Mouse (Mus musculus) embryonic stem cell, embryonic (primary cell): ENCODE data around the gene Exoc4.

ENCODE experiments used
- CTCF ChIA-PET, 4 experiments: fragments of 300-600 bp in 2 of 4; fragments of 350-600 bp in 2 of 4; sonication (Branson Sonifier 250); formaldehyde crosslinking; loops; one replicate each; lab custom pipeline; 2022; ENCODE audit warnings: inconsistent platforms in 2 of 4; lab: Charles Lee
- POLR2A ChIA-PET, 4 experiments: fragments of 300-600 bp in 2 of 4; fragments of 350-600 bp in 2 of 4; sonication (Branson Sonifier 250); formaldehyde crosslinking; loops; one replicate each; lab custom pipeline; 2022; ENCODE audit warnings: antibody characterized with exemption in 4 of 4, inconsistent platforms in 1 of 4; lab: Charles Lee

Gene Exoc4

DNA sequence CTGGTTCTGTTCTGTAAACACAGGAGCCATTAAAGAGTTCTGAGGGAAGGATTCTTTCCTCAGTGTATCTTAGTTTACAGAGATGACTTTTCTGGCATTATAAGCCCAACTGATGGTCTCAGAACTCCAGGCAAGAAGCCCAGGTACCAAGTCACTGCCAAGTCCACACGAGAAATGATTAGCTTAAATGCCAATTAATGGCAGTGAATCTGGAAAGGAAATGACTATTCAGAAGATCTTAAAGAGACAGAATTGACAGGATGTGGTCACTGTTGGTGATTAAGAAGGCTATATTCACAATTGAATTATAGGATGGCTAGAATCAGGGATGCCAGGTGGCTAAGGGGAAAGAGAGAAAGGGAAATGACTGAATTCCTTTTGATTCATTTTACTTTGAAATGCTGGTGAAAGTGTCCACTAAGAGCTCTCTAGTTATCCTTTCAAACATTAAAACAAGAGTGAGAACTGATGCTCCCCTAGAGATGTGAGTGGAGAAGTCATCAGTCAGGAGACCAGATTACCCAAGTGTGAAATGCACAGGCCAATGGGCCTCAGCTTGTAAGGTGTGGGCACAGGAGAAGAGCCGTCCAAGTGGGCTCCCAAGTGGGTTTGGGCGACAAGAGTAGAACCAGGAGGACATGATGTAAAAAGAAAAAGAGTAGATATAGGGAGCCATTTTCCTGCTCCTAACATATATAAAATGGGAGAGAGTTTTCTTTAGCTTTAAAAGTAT, 587.3 kb downstream of the Exoc4 start:
- POLR2A ChIA-PET = no interaction called here
- CTCF ChIA-PET = no interaction called here

DNA sequence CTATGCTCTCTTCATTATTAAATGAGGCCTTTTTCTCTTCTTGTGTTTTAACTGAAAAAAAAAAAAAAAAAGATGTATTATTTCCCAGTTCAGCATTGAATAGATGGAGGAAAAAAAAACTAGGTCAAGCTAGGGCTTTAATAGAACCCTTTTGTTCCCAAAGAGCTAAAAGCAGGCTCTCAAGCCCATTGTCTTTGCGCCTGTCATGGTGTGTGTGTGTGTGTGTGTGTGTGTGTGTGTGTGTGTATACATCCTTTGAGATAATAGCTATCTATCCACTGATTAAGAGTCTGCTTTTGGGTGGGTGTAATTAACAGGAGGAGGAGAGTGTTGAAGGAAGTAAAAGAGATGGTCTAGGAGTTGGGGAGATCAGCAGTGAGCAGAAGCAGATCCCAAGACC, 594.0 kb downstream of the Exoc4 start:
- ChIA-PET CTCF (interaction anchor here in 2 of 4 experiments (0.5 to 0.6 kb wide), 2 partner anchors 340 to 668 kb away, joined by 6 read pairs; no protein-coding TSS in a partner anchor), POLR2A (interaction anchor here in 1 of 4 experiments (1.4 to 1.5 kb wide), 2 partner anchors 10 to 11 kb away, joined by 4 read pairs; no protein-coding TSS in a partner anchor)

- ChIA-PET POLR2A (no interaction called here), CTCF (no interaction called here)
Observed at GRCm38 (mm10) chr6:33859049-33859448, 610.2 kb downstream of the Exoc4 start.

- ChIA-PET POLR2A (no interaction called here), CTCF (no interaction called here)
Observed at GRCm38 (mm10) chr6:33865752-33866151, 616.9 kb downstream of the Exoc4 start.

DNA sequence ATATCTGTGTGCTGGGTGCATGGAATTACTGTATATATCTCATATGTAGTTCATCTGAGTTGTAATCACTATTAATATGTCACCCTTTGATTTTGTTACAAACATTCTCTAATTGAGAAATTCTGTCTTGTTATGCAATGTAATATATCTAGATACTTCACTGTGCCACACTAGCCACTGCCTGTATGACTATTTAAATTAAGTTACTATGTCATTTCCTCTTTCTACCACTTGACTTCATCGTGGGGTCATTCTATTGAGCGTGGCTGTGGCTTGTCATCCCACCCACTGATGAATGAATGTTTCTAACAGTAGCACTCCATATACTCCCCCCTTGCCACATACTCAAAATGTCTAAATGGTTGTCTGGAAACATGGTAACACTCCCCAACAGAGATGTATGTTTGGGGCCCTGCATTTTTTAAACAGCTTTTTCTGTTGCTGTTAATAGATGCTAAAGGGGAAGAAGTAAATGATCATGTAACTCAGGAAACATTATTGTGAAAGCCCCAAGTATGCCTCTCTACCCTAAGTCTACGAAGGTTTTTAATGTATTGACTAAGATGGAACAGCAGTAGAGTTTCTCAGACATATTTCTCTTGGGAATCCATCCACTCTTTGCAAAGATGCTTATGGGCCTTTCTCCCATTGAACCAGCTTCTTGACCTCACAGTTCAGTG, 618.2 kb downstream of the Exoc4 start:
- POLR2A ChIA-PET = no interaction called here
- CTCF ChIA-PET = no interaction called here

GRCm38 (mm10) chr6:33869251-33869650, 620.4 kb downstream of the Exoc4 start:
- ChIA-PET POLR2A (no interaction called here), CTCF (no interaction called here)

DNA sequence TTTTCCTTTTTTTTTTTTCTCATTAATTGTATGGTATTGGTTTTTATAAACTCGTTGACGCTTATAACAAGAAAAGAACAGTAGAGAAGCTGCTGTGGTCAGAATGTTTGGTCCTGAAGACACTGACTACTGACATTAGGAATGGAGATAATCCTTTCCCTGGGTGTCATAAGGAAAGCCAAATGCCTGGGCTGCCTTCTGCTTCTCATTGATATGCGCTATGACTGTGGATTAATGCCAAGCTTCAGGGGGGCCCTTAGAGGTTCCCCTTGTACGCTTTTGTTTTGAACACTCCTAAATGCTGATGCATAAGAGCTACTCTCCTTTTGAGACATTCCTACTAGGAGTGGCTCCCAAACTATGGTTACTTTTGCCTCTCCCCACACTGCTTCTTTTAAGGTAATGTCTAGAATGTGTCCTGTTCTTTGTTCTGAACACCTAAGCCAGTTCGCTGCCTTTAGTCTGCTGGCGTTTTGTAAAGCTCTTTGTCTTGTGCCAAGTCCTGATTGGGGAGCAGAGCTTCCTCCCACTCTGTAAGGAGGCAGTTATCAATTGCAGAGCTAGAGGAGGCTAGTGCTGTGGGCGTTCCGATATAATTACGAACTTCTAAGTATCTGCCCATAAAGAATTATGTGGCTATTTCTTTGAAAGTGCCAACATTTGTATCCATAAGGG, 621.7 kb downstream of the Exoc4 start:
- CTCF ChIA-PET = interaction anchor here in 2 of 4 experiments (0.6 to 0.7 kb wide), 4 partner anchors 33 to 744 kb away, joined by 3 to 6 read pairs (median 4); no protein-coding TSS in a partner anchor
- POLR2A ChIA-PET = interaction anchor here in 2 of 4 experiments (0.7 to 1.9 kb wide), 10 partner anchors 9 to 319 kb away, joined by 3 to 7 read pairs (median 3); no protein-coding TSS in a partner anchor

DNA sequence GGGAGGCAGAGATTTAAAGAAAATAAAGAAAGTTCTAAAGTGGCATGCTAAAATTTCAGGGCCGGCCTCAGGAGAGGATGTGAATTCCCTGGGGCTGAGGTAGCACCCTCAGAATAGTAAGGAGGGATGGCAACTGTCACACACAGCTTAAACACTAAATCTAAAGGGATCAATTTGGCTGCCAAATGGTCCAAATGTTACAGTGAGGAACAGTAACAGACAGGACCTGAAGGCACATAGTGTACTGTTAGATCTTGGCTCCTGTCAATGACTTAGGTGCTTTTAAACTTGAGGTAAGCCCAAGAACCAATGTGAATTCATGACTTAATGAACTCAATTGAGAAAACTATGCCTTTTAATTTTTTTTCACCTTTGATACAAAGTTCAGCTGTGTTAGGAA, 622.4 kb downstream of the Exoc4 start:
- ChIA-PET CTCF (no interaction called here), POLR2A (interaction anchor here in 2 of 4 experiments (0.6 to 1.9 kb wide), 8 partner anchors 9 to 319 kb away, joined by 3 to 7 read pairs (median 3); no protein-coding TSS in a partner anchor)

DNA sequence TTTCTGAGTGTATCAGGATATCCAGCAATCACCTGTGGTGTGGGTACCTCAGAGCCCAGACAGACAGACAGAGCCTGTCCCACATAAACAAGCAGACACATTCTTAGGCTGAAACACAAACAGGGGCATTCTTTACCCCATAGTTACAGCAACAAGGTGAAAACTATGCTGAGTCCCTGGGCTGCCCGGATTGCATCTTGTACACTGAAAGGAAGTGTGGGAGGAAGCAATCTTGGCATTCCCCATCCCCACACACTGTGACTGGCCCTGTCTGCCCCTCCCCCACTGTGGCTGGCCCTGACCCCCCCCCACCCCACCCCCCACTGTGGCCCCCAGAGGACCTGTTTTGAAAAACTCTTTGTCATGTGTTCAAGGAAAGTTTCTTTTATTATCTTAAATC, 623.3 kb downstream of the Exoc4 start:
- ChIA-PET POLR2A (no interaction called here), CTCF (no interaction called here)

- POLR2A ChIA-PET = no interaction called here
- CTCF ChIA-PET = no interaction called here
Observed at GRCm38 (mm10) chr6:33873000-33873399, 624.1 kb downstream of the Exoc4 start.

DNA sequence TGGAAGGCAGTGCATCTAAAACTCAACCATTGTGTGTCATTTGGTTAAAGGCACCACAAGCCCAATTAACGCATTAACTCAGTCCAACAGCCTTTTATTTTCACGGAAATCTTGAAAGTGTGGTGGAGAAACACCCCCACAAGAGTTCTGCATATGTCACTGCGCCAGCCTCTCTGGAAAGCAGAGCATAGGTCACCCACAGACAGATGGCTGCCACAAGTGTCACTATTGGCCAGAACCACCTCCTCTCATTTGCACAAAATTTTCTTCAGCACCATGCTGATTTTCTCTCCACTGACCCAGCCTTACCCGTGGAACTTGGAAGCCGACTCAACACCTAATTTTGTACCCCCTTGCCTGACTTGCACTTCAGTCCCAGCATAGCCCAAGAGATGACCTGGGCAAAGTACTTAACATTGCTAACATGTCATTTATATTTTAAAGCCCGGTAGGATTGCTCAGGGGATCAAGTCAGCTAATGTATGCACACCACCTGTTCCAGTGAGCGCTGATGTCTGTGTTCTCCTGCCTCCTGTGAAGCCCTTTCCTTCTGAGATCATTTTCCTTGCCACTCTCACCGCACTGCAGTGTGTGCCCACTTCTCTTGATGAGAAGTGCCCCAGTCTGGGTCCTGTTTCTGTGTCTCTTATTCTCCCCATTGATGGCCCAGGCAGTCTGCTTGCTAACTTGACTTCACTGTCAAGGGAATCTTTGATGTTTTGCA, 625.6 kb downstream of the Exoc4 start:
- ChIA-PET POLR2A (interaction anchor here in 1 of 4 experiments (1.0 kb wide), 1 partner anchor 104 kb away, joined by 3 read pairs; no protein-coding TSS in a partner anchor), CTCF (no interaction called here)

- ChIA-PET POLR2A (interaction anchor here in 1 of 4 experiments (0.6 kb wide), 1 partner anchor 20 kb away, joined by 4 read pairs; no protein-coding TSS in a partner anchor), CTCF (interaction anchor here in 1 of 4 experiments (0.6 to 1.2 kb wide), 2 partner anchors 11 to 14 kb away, joined by 3 read pairs; no protein-coding TSS in a partner anchor)
Observed at GRCm38 (mm10) chr6:33884141-33884683, 635.3 kb downstream of the Exoc4 start.

DNA sequence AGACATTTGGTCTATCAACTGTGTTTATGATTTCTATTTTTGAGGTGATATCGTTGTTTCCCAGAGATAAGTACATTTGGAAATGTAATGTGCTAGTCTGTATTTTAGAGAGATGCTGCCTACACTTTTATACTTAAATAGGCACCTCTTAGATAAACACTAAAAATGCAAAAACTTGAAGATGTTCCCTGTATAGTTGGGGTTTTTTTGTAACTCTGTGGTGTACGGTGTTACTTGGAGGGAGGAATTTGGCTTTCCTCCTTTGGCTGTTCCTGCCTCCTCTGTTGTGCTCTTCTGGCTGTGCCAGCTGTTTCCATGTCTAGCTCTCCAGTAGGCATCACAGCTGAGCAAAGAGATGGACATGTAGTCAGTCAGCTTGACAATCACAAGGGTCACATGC, 638.1 kb downstream of the Exoc4 start:
- ChIA-PET POLR2A (no interaction called here), CTCF (no interaction called here)

DNA sequence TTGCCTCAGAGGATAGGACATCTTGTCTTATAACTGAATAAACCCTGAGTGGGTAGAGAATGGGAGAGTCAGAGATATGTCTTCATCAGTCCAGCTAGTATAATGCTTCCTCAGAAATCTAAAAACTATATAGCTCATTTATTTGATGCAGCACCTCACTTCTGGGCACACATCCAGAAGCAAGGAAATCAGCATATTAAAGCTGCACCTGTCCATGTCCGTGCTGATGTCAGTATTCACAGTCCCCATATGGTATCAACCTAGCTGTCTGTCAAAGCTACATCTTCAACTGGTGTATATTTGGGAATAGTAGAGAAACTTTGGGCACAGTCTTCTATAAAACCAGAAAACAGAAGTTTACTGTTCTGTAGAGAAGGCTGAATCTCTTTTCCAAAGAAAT, 642.0 kb downstream of the Exoc4 start:
- ChIA-PET CTCF (no interaction called here), POLR2A (interaction anchor here in 1 of 4 experiments (1.4 to 3.0 kb wide), 3 partner anchors 10 to 27 kb away, joined by 3 to 18 read pairs (median 4); no protein-coding TSS in a partner anchor)

GRCm38 (mm10) chr6:33892142-33892541, 643.3 kb downstream of the Exoc4 start:
- CTCF ChIA-PET = interaction anchor here in 1 of 4 experiments (1.1 kb wide), 1 partner anchor 38 kb away, joined by 4 read pairs; no protein-coding TSS in a partner anchor
- POLR2A ChIA-PET = interaction anchor here in 1 of 4 experiments (0.9 to 1.2 kb wide), 2 partner anchors 13 to 21 kb away, joined by 3 to 5 read pairs; no protein-coding TSS in a partner anchor

DNA sequence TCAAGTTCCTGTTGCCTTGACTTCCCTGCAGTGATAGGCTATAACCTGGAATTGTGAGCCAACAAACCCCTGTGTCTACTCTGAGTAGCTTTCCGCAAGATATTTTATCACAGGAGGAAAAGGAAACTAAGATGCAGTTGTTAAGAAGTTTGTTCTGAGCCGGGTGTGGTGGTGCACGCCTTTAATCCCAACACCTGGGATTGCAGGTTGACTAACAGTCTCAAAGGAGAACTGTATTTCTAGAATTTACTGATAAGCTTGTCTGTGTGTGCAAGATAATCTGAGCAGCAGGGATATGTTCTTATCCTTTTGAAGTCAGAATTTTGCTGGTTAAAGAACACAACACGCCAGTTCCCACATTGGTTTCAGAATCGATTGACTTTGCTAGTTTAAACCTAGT, 651.1 kb downstream of the Exoc4 start:
- ChIA-PET CTCF (no interaction called here), POLR2A (interaction anchor here in 1 of 4 experiments (0.5 to 4.9 kb wide), 5 partner anchors 10 to 1761 kb away, joined by 3 to 18 read pairs (median 3); no protein-coding TSS in a partner anchor)

DNA sequence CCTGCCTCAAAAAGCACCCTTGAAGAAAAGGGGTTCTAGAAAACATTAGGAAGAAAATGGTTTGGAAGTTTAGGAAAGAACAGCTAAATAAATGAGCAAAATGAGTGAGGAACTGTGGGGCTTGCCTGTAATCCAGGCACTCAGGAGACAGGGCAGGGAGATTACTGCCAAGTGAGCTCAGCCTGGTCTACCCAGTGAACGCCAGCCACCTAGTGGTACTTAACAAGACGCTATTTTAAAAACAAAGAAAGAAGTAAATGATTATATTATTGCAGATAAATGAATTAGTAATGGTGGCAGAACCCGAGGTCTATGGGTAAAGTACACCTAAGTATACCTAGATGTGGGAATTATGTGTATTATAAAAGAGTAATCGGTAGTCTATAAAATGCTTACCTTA, 651.7 kb downstream of the Exoc4 start:
- ChIA-PET POLR2A (interaction anchor here in 2 of 4 experiments (1.0 to 4.9 kb wide), 4 partner anchors 11 to 30 kb away, joined by 3 to 18 read pairs (median 3); no protein-coding TSS in a partner anchor), CTCF (interaction anchor here in 1 of 4 experiments (0.6 kb wide), 1 partner anchor 77 kb away, joined by 3 read pairs; no protein-coding TSS in a partner anchor)

GRCm38 (mm10) chr6:33905099-33905498, 656.2 kb downstream of the Exoc4 start:
- ChIA-PET CTCF (no interaction called here), POLR2A (interaction anchor here in 1 of 4 experiments (0.5 kb wide), 1 partner anchor 238 kb away, joined by 3 read pairs; no protein-coding TSS in a partner anchor)
